Mouse (Mus musculus): ENCODE results near the gene Dgat2. TPM values are rescaled to one million over a fixed set of nuclear protein-coding genes. Genes with fewer than 3 reads are reported as not detected.

The Dgat2 gene
- total and polyA plus RNA-seq, 2 experiments from 2014 or later, result 29.9 to 37.8 TPM

DNA sequence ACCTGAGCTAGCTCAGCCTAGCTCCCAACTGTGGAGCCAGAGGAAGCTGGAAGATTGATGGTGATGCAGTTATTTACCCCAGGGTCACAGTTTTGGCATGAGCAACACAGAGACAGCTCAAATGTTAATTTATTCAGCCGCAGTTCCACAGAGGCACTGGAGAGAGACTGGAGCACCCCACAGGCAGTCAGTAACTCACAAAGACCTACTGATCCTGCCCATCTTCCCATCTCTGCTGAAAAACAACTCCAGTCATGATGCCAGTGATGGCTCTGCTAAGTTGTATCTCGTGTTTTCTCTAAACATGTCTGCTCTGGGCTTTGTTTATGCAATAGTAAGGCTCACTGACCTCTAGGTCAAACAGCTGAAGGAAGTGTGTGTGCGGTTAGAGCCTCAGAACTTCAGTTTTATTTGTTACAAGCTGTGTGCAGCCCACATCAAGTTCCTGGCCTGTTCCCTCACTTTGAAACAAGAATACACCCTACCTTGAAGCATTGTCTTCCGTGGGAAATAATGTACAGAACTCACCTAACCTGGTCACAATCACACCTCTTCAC, 75.7 kb downstream of the Dgat2 start:
- H3K9ac ChIP-seq (replicated peaks; ENCODE audit: low read length), result no peak overlapping the region
- H3K27ac ChIP-seq, result no peak overlapping the region; the same call in 1 of the 2 replicates
- ATAC-seq (no peak), DNase-seq (ENCODE audit: low spot score) (peak; percentile 20)
- H3K4me1 ChIP-seq (ENCODE audit: insufficient read depth, low read length), result no peaks in the 10 kb centered on the region
- no peak overlapping the region for H3K4me2 ChIP-seq (ENCODE audit: low read depth, low read length)
- no peaks in the 10 kb centered on the region for H3K9me3 ChIP-seq (ENCODE audit: low read length)
- WGBS, result 35% methylated on average over 4 of the region's 4 CpGs
- no peaks in the 10 kb centered on the region for H3K36me3 ChIP-seq (ENCODE audit: insufficient read depth, low read length)
- no peaks in the 10 kb centered on the region for H3K27me3 ChIP-seq (ENCODE audit: insufficient read depth, low read length)
- no peak for TF ChIP-seq CTCF (IDR thresholded peaks at IDR 0.05; ENCODE audit: low read depth)
- no peak overlapping the region for H3K4me3 ChIP-seq (ENCODE audit: low read length)

Other genes starting within 250 kb of the Dgat2 start
- 17.9 and 36.7 TPM in 2 replicates for gene Uvrag, start 41.6 kb downstream of the Dgat2 start, total RNA-seq (2014; rRNA removed)
- gene Uvrag, start 41.6 kb downstream of the Dgat2 start, polyA plus RNA-seq (2015; fragmentation: Nextera tagmentation; extraction: Ambion mirVana), result 16.5 and 17.1 TPM in 2 replicates
- gene Mogat2, start 55.9 kb upstream of the Dgat2 start, total RNA-seq (2014; rRNA removed), result 1.2 TPM in 1 of 2 replicates, not detected in the other
- gene Mogat2, start 55.9 kb upstream of the Dgat2 start, polyA plus RNA-seq (2015; fragmentation: Nextera tagmentation; extraction: Ambion mirVana), result 0.29 TPM in 2 replicates
- gene Map6, start 84.7 kb upstream of the Dgat2 start, total RNA-seq (2014; rRNA removed), result 292 and 327 TPM in 2 replicates
- 97.4 and 111 TPM in 2 replicates for gene Map6, start 84.7 kb upstream of the Dgat2 start, polyA plus RNA-seq (2015; fragmentation: Nextera tagmentation; extraction: Ambion mirVana)
- gene Serpinh1, start 170.5 kb upstream of the Dgat2 start, total RNA-seq (2014; rRNA removed), result 214 and 215 TPM in 2 replicates
- 161 TPM in 2 replicates for gene Serpinh1, start 170.5 kb upstream of the Dgat2 start, polyA plus RNA-seq (2015; fragmentation: Nextera tagmentation; extraction: Ambion mirVana)
- gene Gdpd5, start 198.7 kb upstream of the Dgat2 start, total RNA-seq (2014; rRNA removed), result 40.5 and 47.6 TPM in 2 replicates
- 26.7 and 26.8 TPM in 2 replicates for gene Gdpd5, start 198.7 kb upstream of the Dgat2 start, polyA plus RNA-seq (2015; fragmentation: Nextera tagmentation; extraction: Ambion mirVana)